11 mouse cellular contexts compared by ENCODE assay signal in the genomic region with DNA sequence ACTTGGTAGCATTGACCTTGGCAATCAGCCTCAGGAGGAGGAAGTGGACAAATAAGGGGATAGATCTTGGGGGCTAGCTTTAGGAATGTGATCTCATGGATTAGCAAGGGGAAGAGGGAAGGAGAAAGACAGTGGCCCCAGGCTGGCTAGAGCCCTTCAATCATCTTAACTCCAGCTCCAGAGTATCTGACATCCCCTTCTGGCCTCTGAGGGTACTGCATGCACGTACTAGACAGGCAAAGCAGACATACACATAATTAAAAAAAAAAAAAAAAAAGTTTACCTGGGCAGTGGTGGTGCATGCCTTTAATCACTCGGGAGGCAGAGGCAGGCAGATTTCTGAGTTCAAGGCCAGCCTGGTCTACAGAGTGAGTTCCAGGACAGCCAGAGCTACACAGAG. TPM values are rescaled to one million over a fixed set of nuclear protein-coding genes. Genes with fewer than 3 reads are reported as not detected.
DNase-seq lines count a peak whose midpoint lies in the region; ATAC-seq and TF ChIP-seq lines count a peak whose summit lies in the region.
"Had no signal": no experiment of that assay in that cellular context is flagged by ENCODE, and none has a peak within 500 bp of the region (broad histone marks: within the 10 kb centered on the region; RNA-seq: fewer than 3 reads in every experiment).

No protein-coding gene starts in this region.

- no peak overlapping the region for H3K27ac ChIP-seq in left cerebral cortex, adult 2 months

- ATAC-seq in megakaryocyte progenitor cell, adult 5-6 weeks (replicated peaks; ENCODE audit: poor library complexity): peak; percentile 56

- intact Hi-C loops in left cerebral cortex, adult 2 months (cut with DNase I): no loop called here
- intact Hi-C loops in left cerebral cortex, postnatal 25 days (cut with DNase I): no loop called here

- no peak for DNase-seq in left cerebral cortex, adult 2 months (ENCODE audit: extremely low spot score in 1 of 2, low spot score in 2 of 2)
- no peak for DNase-seq in left cerebral cortex, adult 18-20 months (ENCODE audit: low spot score in 2 of 2)
- DNase-seq in ES-CJ7 (ENCODE audit: low read depth, low spot score) (peak; percentile 95), ZHBTc4 (ENCODE audit: low read depth, low spot score) (peak; percentile 92)
- no peak for DNase-seq in embryo, embryonic 11 days
- no peak for DNase-seq in left cerebral cortex, postnatal 25 days (ENCODE audit: low spot score in 2 of 2)
- DNase-seq: cerebellum, adult 9-10 months; midbrain, embryonic 14.5 days; right cerebral cortex, adult 18-20 months; thymus, postnatal 25 days had no signal

- peak; percentile 30 for TF ChIP-seq CTCF in left cerebral cortex, adult 2 months (IDR thresholded peaks at IDR 0.05)

- H3K4me3 ChIP-seq in left cerebral cortex, adult 2 months: no peak overlapping the region

RNA-seq across cellular contexts. Expression of gene Gdf15, which starts 11.8 kb away (rescaled TPM):
- not detected for total RNA-seq in left cerebral cortex, adult 2 months (2021)
- not detected for total RNA-seq in left cerebral cortex, adult 18-20 months (2021)
- total RNA-seq in megakaryocyte progenitor cell, adult 5-6 weeks (2015): not detected in 2 replicates
- total RNA-seq in megakaryocyte progenitor cell, adult 5-6 weeks (2017): not detected in 2 replicates
- total RNA-seq in left cerebral cortex, postnatal 25 days (2021): not detected

RNA-seq across cellular contexts. Expression of gene Pgpep1, which starts 16.1 kb away (rescaled TPM):
- 10 to 100 TPM; 15.5 to 17.5 TPM for total RNA-seq in left cerebral cortex, adult 2 months (2021)
- 10 to 100 TPM; 11.6 to 17.9 TPM for total RNA-seq in left cerebral cortex, adult 18-20 months (2021)
- 11.7 and 11.8 TPM in 2 replicates for total RNA-seq in megakaryocyte progenitor cell, adult 5-6 weeks (2015)
- 3.6 and 5.2 TPM in 2 replicates for total RNA-seq in megakaryocyte progenitor cell, adult 5-6 weeks (2017)
- total RNA-seq in left cerebral cortex, postnatal 25 days (2021): 10 to 100 TPM; 12.7 to 18.1 TPM

RNA-seq across cellular contexts. Expression of gene Lrrc25, which starts 28.1 kb away (rescaled TPM):
- total RNA-seq in left cerebral cortex, adult 2 months (2021): under 1 TPM; 0.70 to 0.96 TPM
- 1 to 10 TPM in 1 of 2 experiments, under 1 TPM in 1; 0.70 to 1.0 TPM for total RNA-seq in left cerebral cortex, adult 18-20 months (2021)
- total RNA-seq in megakaryocyte progenitor cell, adult 5-6 weeks (2015): 6.2 and 12.9 TPM in 2 replicates
- 4.7 and 5.4 TPM in 2 replicates for total RNA-seq in megakaryocyte progenitor cell, adult 5-6 weeks (2017)
- 1 to 10 TPM in 1 of 2 experiments, under 1 TPM in 1; 0.37 to 1.2 TPM for total RNA-seq in left cerebral cortex, postnatal 25 days (2021)

RNA-seq across cellular contexts. Expression of gene Lsm4, which starts 29.0 kb away (rescaled TPM):
- 10 to 100 TPM; 62.1 to 62.9 TPM for total RNA-seq in left cerebral cortex, adult 2 months (2021)
- 10 to 100 TPM; 65.0 to 70.9 TPM for total RNA-seq in left cerebral cortex, adult 18-20 months (2021)
- total RNA-seq in megakaryocyte progenitor cell, adult 5-6 weeks (2015): 121 and 125 TPM in 2 replicates
- 214 and 249 TPM in 2 replicates for total RNA-seq in megakaryocyte progenitor cell, adult 5-6 weeks (2017)
- total RNA-seq in left cerebral cortex, postnatal 25 days (2021): 10 to 100 TPM; 62.9 to 63.5 TPM

RNA-seq across cellular contexts. Expression of gene Ssbp4, which starts 35.4 kb away (rescaled TPM):
- total RNA-seq in left cerebral cortex, adult 2 months (2021): 100 to 1,000 TPM; 221 to 261 TPM
- 100 to 1,000 TPM; 250 to 264 TPM for total RNA-seq in left cerebral cortex, adult 18-20 months (2021)
- total RNA-seq in megakaryocyte progenitor cell, adult 5-6 weeks (2015): 31.6 and 40.7 TPM in 2 replicates
- 40.2 and 69.7 TPM in 2 replicates for total RNA-seq in megakaryocyte progenitor cell, adult 5-6 weeks (2017)
- 100 to 1,000 TPM; 242 to 257 TPM for total RNA-seq in left cerebral cortex, postnatal 25 days (2021)

Comparison
In these comparisons a context has a peak if more than half of its experiments do, and no peak if none do; other contexts are left out.
1. DNase-seq: peak in ES-CJ7 (single experiment) and ZHBTc4 (single experiment); none in left cerebral cortex, adult 2 months (0 of 2), left cerebral cortex, adult 18-20 months (0 of 2), embryo, embryonic 11 days (single experiment) and left cerebral cortex, postnatal 25 days (0 of 2).